Mouse (Mus musculus): ENCODE data around the gene Tufm. TPM values are rescaled to one million over a fixed set of nuclear protein-coding genes. Genes with fewer than 3 reads are reported as not detected.

The Tufm gene
- 100 to 1,000 TPM; 215 to 222 TPM for total RNA-seq (2021)
- long read RNA-seq, experiment 1, transcript Tufm-201 (10 exons, 1,679 nt), result major isoform, 185 of 240 reads
- long read RNA-seq, experiment 1, partial matches to known transcripts, result 49 of 240 reads
- long read RNA-seq, experiment 1, other reads (novel, unspliced or antisense), result 6 of 240 reads
- long read RNA-seq, experiment 2, transcript Tufm-201 (10 exons, 1,679 nt), result major isoform, 103 of 122 reads
- long read RNA-seq, experiment 2, partial matches to known transcripts, result 16 of 122 reads
- long read RNA-seq, experiment 2, other reads (novel, unspliced or antisense), result 3 of 122 reads

GRCm38 (mm10) chr7:126487052-126487483, at the start of gene Tufm:
Tufm (plus strand) TSS chr7:126487361.
- peak; percentile 96 for DNase-seq

GRCm38 (mm10) chr7:126440134-126440533, 47.0 kb upstream of the Tufm start:
- no peak for DNase-seq

- DNase-seq, result no peak
These were observed 43.2 kb upstream of the Tufm start for GRCm38 (mm10) chr7:126443997-126444396.

- DNase-seq, result no peak
These were observed 42.6 kb upstream of the Tufm start for GRCm38 (mm10) chr7:126444536-126444935.

- DNase-seq, result no peak
These were observed 41.9 kb upstream of the Tufm start for GRCm38 (mm10) chr7:126445104-126445815.

- DNase-seq, result no peak
These were observed 40.9 kb upstream of the Tufm start for GRCm38 (mm10) chr7:126446217-126446616.

- no peak for DNase-seq
These were observed 38.7 kb upstream of the Tufm start for GRCm38 (mm10) chr7:126448481-126448880.

GRCm38 (mm10) chr7:126449991-126450390, 37.2 kb upstream of the Tufm start:
- DNase-seq, result no peak

- DNase-seq, result no peak
These were observed 36.5 kb upstream of the Tufm start for GRCm38 (mm10) chr7:126450641-126451040.

- DNase-seq, result no peak
These were observed 34.9 kb upstream of the Tufm start for GRCm38 (mm10) chr7:126452244-126452643.

GRCm38 (mm10) chr7:126453861-126454260, 33.3 kb upstream of the Tufm start:
- no peak for DNase-seq

GRCm38 (mm10) chr7:126455242-126455641, 31.9 kb upstream of the Tufm start:
- no peak for DNase-seq

- DNase-seq, result no peak
These were observed 30.5 kb upstream of the Tufm start for GRCm38 (mm10) chr7:126456382-126457266.

- no peak for DNase-seq
These were observed 28.9 kb upstream of the Tufm start for GRCm38 (mm10) chr7:126458225-126458624.

- no peak for DNase-seq
These were observed 28.1 kb upstream of the Tufm start for GRCm38 (mm10) chr7:126458844-126459618.

- DNase-seq, result no peak
These were observed 26.4 kb upstream of the Tufm start for GRCm38 (mm10) chr7:126460623-126461399.

GRCm38 (mm10) chr7:126461626-126462025, 25.5 kb upstream of the Tufm start:
- no peak for DNase-seq

- no peak for DNase-seq
These were observed 24.2 kb upstream of the Tufm start, which contains the start of gene Atp2a1 for GRCm38 (mm10) chr7:126463004-126463403. Atp2a1 (minus strand) TSS chr7:126463108.

- no peak for DNase-seq
These were observed 23.6 kb upstream of the Tufm start for GRCm38 (mm10) chr7:126463547-126463946.

GRCm38 (mm10) chr7:126464121-126464520, 23.0 kb upstream of the Tufm start:
- DNase-seq, result no peak

- peak; percentile 37 for DNase-seq
These were observed 22.3 kb upstream of the Tufm start for GRCm38 (mm10) chr7:126464836-126465235.
